Mouse (Mus musculus): ENCODE results near the gene Nsfl1c.

DNA sequence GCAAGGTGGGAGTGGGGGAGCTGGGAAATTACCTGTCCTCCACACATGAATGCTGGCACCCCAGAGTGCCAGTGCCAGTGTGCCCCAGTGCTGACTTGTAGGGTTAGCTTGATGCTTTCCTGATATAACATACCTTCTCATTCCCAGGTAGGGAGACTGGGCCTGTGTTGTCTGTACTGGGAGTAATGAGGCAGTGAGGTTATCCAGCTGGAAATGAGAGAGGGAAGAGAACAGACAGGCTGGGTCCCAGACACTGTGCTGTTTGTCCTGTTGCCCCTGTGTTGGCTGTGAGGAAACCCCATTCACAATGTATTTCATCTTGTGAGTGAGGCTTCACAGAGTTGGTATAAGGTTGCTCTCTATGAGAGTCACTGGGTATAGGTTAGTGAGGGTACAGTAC, 7.5 kb upstream of the Nsfl1c start:
- no peak for TF ChIP-seq CTCF (IDR thresholded peaks at IDR 0.05; ENCODE audit: control insufficient read depth, insufficient read depth, insufficient replicate concordance, low read depth, low read length)
- no peak for TF ChIP-seq POLR2A (IDR thresholded peaks at IDR 0.05; ENCODE audit: control insufficient read depth, low read depth, low read length)

All from testis, adult 2 months (tissue).